Mouse (Mus musculus) liver, embryonic 15.5 days (tissue): ENCODE results near the gene Tpm3. TPM values are rescaled to one million over a fixed set of nuclear protein-coding genes. Genes with fewer than 3 reads are reported as not detected.

Experiments
- ATAC-seq: fragments of 200-750 bp; cut with Nextera tagmentation; 2 replicates; pipeline ENCODE4 v1.8.0; 2017; ENCODE audit warnings: moderate number of reproducible peaks, mild to moderate bottlenecking, moderate library complexity; ENCODE audit not compliant: insufficient read depth
- H3K27ac ChIP-seq: fragments of 300-500 bp; sonication (generic); replicated peaks from 2 replicates; pipeline ENCODE4 v1.5.1; 2015; ENCODE audit warnings: mild to moderate bottlenecking, inconsistent platforms
- H3K27me3 ChIP-seq: fragments of 300-500 bp; sonication (generic); 2 replicates; pipeline ENCODE4 v1.6.1; 2015; ENCODE audit warnings: mild to moderate bottlenecking, inconsistent platforms
- H3K36me3 ChIP-seq: fragments of 300-500 bp; sonication (generic); replicated peaks from 2 replicates; pipeline ENCODE4 v1.6.1; 2015; ENCODE audit warnings: moderate library complexity, mild to moderate bottlenecking, inconsistent platforms
- H3K4me1 ChIP-seq: fragments of 300-500 bp; sonication (generic); replicated peaks from 2 replicates; pipeline ENCODE4 v1.6.1; 2015; ENCODE audit warnings: inconsistent platforms
- H3K4me2 ChIP-seq: fragments of 300-500 bp; sonication (generic); 2 replicates; pipeline ENCODE4 v1.6.1; 2015; ENCODE audit warnings: moderate library complexity, mild to moderate bottlenecking, inconsistent platforms
- H3K4me3 ChIP-seq: fragments of 300-500 bp; sonication (generic); replicated peaks from 2 replicates; pipeline ENCODE4 v1.5.1; 2015; ENCODE audit warnings: mild to moderate bottlenecking, inconsistent platforms
- H3K9ac ChIP-seq: fragments of 300-500 bp; sonication (generic); 2 replicates; pipeline ENCODE4 v1.6.1; 2015; ENCODE audit warnings: moderate library complexity, mild to moderate bottlenecking, inconsistent platforms
- H3K9me3 ChIP-seq: fragments of 300-500 bp; sonication (generic); replicated peaks from 2 replicates; pipeline ENCODE4 v1.6.1; 2016; ENCODE audit warnings: inconsistent platforms
- WGBS: fragments of 180-500 bp; shearing (Covaris S2); methylation state at CpG from one replicate; pipeline ENCODE4 v1.1.7; 2015; ENCODE audit warnings: mixed read lengths; ENCODE audit not compliant: insufficient replicate concordance; 5-methylcytosine and 5-hydroxymethylcytosine counted together
- polyA plus RNA-seq: library from polyadenylated mRNA; unstranded; fragments of >200 nt; fragmentation: Nextera tagmentation; extraction: Ambion mirVana; gene quantifications from 2 replicates; pipeline ENCODE4 v1.2.1, GENCODE M21; 2015

Gene Tpm3
- polyA plus RNA-seq, 1 experiment from 2014 or later: 185 TPM

- H3K27ac ChIP-seq: no peak overlapping the region
- no peak overlapping the region for H3K4me3 ChIP-seq
- no peaks in the 10 kb centered on the region for H3K27me3 ChIP-seq
- no peaks in the 10 kb centered on the region for H3K9me3 ChIP-seq
- no peak overlapping the region for H3K4me2 ChIP-seq
- 47% methylated on average over 7 of the region's 7 CpGs for WGBS
- ATAC-seq: no peak
- no peaks in the 10 kb centered on the region; the same call in 1 of the 2 replicates for H3K4me1 ChIP-seq
- H3K9ac ChIP-seq: no peak overlapping the region
- H3K36me3 ChIP-seq: 0 out of 2 replicates have a peak, but pooled peaks cover 3% of the 10 kb centered on the region
Observed at GRCm38 (mm10) chr3:90069688-90070087, 2.8 kb upstream of the Tpm3 start.

- Histone ChIP-seq H3K36me3 (no peaks in the 10 kb centered on the region), H3K4me3 (no peak overlapping the region), H3K27me3 (peaks cover 4% of the 10 kb centered on the region; the same call in 1 of the 2 replicates), H3K4me2 (no peak overlapping the region), H3K9me3 (no peaks in the 10 kb centered on the region), H3K9ac (no peak overlapping the region), H3K27ac (no peak overlapping the region), H3K4me1 (peaks cover 45% of the 10 kb centered on the region)
- ATAC-seq: no peak
- WGBS: 33% methylated on average over 5 of the region's 5 CpGs
Observed at GRCm38 (mm10) chr3:90076921-90077716, 4.7 kb downstream of the Tpm3 start.

GRCm38 (mm10) chr3:90078224-90078623, 5.8 kb downstream of the Tpm3 start:
- no peak overlapping the region; the same call in none of the 2 replicates for H3K4me2 ChIP-seq
- no peaks in the 10 kb centered on the region for H3K36me3 ChIP-seq
- no peaks in the 10 kb centered on the region for H3K9me3 ChIP-seq
- ATAC-seq: no peak
- H3K4me1 ChIP-seq: peaks cover 56% of the 10 kb centered on the region
- 43% methylated on average over 5 of the region's 5 CpGs for WGBS
- peaks cover 4% of the 10 kb centered on the region; the same call in 1 of the 2 replicates for H3K27me3 ChIP-seq
- H3K27ac ChIP-seq: 0 out of 2 replicates have a peak overlapping the region, but pooled peaks have one; percentile 96
- no peak overlapping the region for H3K9ac ChIP-seq
- 0 out of 2 replicates have a peak overlapping the region, but pooled peaks have one; percentile 78 for H3K4me3 ChIP-seq

DNA sequence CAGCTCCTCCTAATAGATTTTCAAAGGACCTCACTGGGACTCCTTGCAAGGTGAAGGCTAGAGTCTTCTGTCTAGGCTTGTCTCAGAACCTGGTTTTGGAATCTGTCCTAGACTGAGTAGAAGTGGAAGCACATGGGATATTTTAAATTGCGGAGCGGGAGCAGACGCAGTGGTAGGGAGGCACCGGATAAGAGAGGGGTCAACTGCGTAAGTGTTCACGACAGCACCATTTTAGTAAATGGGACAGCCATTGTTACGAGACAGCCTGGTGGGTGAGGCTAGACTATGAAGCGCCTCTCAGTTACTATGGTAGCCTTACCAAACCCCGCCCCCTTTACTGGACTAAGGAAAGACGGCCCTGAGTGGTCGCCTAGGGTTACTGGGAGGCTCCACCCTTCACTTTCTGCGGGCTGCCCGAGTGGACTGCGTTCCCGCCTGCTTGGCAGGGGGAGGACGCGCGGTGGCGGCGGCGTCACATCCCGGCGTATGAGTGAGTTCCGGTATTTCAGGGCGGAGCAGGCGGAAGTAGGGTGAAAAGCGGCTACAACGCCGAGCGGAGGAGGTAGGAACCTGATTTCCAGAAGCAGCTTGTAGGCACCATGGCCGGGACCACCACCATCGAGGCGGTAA, 6.8 kb downstream of the Tpm3 start:
- peak; percentile 92 for ATAC-seq
- Histone ChIP-seq H3K27ac (peak overlapping the region; percentile 96), H3K9me3 (no peaks in the 10 kb centered on the region), H3K27me3 (peaks cover 4% of the 10 kb centered on the region; the same call in 1 of the 2 replicates), H3K9ac (peak overlapping the region; percentile 73), H3K4me2 (peak overlapping the region; percentile 89), H3K4me1 (peaks cover 66% of the 10 kb centered on the region), H3K4me3 (peak overlapping the region; percentile 78), H3K36me3 (no peaks in the 10 kb centered on the region)
- under 1% methylated on average over 33 of the region's 33 CpGs for WGBS

- peaks cover 73% of the 10 kb centered on the region for H3K4me1 ChIP-seq
- no peaks in the 10 kb centered on the region for H3K36me3 ChIP-seq
- H3K4me2 ChIP-seq: peak overlapping the region; percentile 89
- ATAC-seq: peak; percentile 60
- peak overlapping the region; percentile 78 for H3K4me3 ChIP-seq
- H3K27ac ChIP-seq: peak overlapping the region; percentile 96
- H3K9ac ChIP-seq: peak overlapping the region; percentile 73
- under 1% methylated on average over 53 of the region's 53 CpGs for WGBS
- H3K9me3 ChIP-seq: no peaks in the 10 kb centered on the region
- H3K27me3 ChIP-seq: peaks cover 4% of the 10 kb centered on the region; the same call in 1 of the 2 replicates
Observed at GRCm38 (mm10) chr3:90079763-90080497, 7.5 kb downstream of the Tpm3 start.

DNA sequence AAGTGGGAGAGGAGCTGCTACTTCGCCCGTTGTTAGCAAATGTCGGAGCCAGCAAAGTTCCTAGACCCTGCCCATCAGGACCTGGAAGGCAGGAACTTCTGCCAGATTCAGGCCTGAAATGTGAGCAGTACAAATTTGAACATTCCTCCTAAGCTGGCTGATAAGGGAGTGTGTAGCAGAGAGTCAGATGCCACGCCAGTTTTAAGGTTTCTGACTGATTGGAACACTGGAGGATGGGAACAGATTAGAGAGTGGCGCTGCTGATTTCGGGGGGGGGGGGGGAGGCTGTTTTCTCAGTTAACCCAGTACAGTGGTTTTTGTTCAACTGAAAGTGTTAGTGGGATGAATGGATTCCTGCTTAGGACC, 8.0 kb downstream of the Tpm3 start:
- Histone ChIP-seq H3K9ac (peak overlapping the region; percentile 73), H3K9me3 (no peaks in the 10 kb centered on the region), H3K27me3 (peaks cover 4% of the 10 kb centered on the region; the same call in 1 of the 2 replicates), H3K4me1 (peaks cover 79% of the 10 kb centered on the region), H3K4me3 (peak overlapping the region; percentile 78), H3K4me2 (peak overlapping the region; percentile 89), H3K27ac (peak overlapping the region; percentile 96), H3K36me3 (no peaks in the 10 kb centered on the region)
- WGBS: under 1% methylated on average over 6 of the region's 6 CpGs
- no peak for ATAC-seq

DNA sequence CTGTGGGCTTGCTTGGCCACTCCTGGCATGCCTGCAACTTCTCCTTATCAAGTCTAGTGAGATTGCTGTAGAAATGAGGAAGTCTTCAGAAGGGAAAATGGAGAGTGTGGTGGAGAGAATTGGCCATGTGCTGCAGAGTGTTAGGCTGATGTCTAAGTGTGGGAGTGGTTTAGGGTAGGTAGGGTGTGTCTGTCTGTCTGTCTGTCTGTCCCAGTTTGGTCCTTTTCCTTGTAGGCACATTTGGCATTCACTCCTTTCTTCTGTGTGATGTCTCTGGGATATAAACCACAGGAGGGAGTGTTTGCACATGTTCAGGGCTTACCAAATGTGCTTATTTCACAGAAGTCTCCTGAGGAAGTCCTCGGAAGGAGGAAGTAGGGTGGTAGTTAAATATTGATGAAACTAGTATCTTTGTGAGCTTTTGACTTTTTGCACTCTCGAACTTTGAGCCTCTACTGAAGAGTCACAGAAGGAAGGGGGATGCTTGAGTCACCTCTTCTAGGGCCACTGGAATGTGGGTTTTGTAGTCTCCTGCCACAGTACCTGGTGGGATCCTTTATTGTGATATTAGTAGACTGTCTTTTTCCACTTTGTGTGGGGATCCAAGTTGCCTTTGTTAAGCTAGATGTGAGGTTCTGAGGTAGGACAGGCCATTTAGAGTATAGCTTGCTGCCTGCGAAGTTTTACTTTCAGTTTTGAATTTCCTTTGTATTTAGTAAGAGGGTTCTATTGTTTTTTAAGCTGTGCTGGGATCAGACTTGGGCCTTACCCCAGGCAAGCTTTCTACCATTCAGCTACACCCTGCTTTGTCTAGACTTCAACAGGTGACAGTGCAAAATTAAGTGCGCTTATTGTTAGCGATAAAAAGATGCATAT, 9.2 kb downstream of the Tpm3 start:
- H3K27ac ChIP-seq: peak overlapping the region; percentile 96
- H3K9me3 ChIP-seq: no peaks in the 10 kb centered on the region
- H3K4me2 ChIP-seq: peak overlapping the region; percentile 89
- WGBS: 28% methylated on average over 5 of the region's 5 CpGs
- peaks cover 89% of the 10 kb centered on the region for H3K4me1 ChIP-seq
- H3K27me3 ChIP-seq: peaks cover 4% of the 10 kb centered on the region; the same call in 1 of the 2 replicates
- no peak overlapping the region for H3K9ac ChIP-seq
- peak overlapping the region; percentile 78 for H3K4me3 ChIP-seq
- ATAC-seq: no peak
- peaks cover 9% of the 10 kb centered on the region for H3K36me3 ChIP-seq

DNA sequence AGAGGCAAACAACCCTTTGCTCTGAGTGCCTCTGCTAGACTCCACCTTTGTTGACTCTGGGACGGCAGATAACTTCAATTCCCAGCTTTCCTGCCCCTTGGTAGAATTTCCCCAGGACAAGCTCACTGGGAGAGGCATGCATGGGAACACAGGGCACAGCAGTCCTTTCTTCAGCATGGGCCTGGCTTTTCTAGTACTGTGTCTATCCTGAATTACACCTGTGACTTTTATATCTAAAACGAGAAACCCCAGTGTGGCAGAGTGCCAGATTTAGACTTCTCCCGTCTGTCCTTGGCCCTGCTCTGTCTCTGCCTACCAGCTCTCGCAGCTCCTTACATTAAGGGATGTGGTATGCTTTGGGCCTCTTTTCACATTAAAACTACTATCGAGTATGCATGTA, 10.6 kb downstream of the Tpm3 start:
- 35% methylated on average over 5 of the region's 5 CpGs for WGBS
- Histone ChIP-seq H3K36me3 (peaks cover 23% of the 10 kb centered on the region), H3K4me3 (peak overlapping the region; percentile 78; the same call in 1 of the 2 replicates), H3K27me3 (no peaks in the 10 kb centered on the region), H3K9me3 (no peaks in the 10 kb centered on the region), H3K27ac (peak overlapping the region; percentile 96), H3K9ac (no peak overlapping the region), H3K4me1 (peaks cover 77% of the 10 kb centered on the region), H3K4me2 (peak overlapping the region; percentile 89)
- no peak for ATAC-seq

DNA sequence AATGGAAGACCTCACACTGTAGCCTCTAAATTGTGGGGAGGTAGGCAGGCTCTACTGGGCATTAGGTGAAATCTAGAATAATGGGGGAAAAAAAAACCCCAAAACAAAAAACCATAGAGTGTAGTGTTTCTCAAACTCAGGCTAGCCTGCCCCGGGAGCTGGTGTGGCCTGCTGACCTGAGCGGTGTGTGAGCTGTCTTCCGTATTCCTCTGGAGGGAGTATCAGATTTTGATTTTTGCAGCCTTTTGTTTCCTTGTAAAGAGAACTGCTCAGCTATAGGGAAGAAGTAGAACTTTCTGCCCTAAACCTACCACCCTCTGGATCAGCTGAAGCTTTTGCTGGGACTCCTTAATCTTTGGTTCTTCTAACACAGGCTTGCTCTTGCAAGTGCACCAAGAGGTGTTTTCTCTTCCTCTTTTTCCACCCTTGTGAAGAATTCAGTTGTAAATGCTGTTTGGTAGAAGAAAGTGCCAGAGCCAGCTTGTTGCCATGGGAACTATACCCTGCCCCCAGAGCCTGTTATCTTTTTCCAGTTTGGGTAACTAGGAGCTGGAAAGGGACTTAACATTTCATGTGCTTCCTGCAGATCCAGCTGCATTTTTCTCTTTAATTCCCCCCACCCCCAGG, 11.4 kb downstream of the Tpm3 start:
- Histone ChIP-seq H3K27me3 (no peaks in the 10 kb centered on the region), H3K4me1 (peaks cover 69% of the 10 kb centered on the region), H3K36me3 (peaks cover 31% of the 10 kb centered on the region), H3K27ac (peak overlapping the region; percentile 96), H3K4me2 (peak overlapping the region; percentile 89), H3K9me3 (no peaks in the 10 kb centered on the region), H3K4me3 (no peak overlapping the region), H3K9ac (no peak overlapping the region; the same call in 1 of the 2 replicates)
- WGBS: 34% methylated on average over 3 of the region's 3 CpGs
- ATAC-seq: no peak

DNA sequence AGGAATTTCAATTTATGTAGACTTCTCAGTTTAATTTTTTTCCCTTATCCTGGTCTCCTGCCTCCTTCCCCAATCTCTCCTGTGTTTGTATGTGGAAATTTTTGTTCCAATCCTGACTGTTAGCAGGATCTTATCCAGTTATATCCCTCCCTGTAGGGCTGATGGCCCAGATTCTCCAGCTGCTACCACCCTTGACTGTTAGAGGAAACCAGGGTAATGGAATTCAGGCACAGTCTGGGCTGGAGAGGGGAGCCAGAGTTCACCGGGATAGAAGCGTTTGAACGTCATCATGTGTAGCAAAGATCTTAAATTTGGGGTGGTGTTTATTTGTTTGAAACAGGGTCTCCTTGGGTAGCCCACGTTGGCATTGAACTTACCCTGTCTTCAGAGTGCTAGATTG, 12.3 kb downstream of the Tpm3 start:
- H3K9me3 ChIP-seq: no peaks in the 10 kb centered on the region
- no peaks in the 10 kb centered on the region for H3K27me3 ChIP-seq
- 58% methylated on average over 4 of the region's 4 CpGs for WGBS
- H3K4me2 ChIP-seq: 0 out of 2 replicates have a peak overlapping the region, but pooled peaks have one; percentile 16
- ATAC-seq: no peak
- H3K9ac ChIP-seq: no peak overlapping the region
- H3K36me3 ChIP-seq: peaks cover 41% of the 10 kb centered on the region
- H3K4me1 ChIP-seq: peaks cover 64% of the 10 kb centered on the region
- no peak overlapping the region for H3K4me3 ChIP-seq
- H3K27ac ChIP-seq: no peak overlapping the region; the same call in 1 of the 2 replicates
